Mouse (Mus musculus): ENCODE measurements around the gene Rab37. TPM values are rescaled to one million over a fixed set of nuclear protein-coding genes. Genes with fewer than 3 reads are reported as not detected.

Rab37 gene
- polyA plus RNA-seq, 1 experiment from 2014 or later = 3.1 TPM

GRCm38 (mm10) chr11:115179191-115179590, 88.0 kb downstream of the Rab37 start:
- peaks cover 40% of the 10 kb centered on the region for H3K36me3 ChIP-seq (replicated peaks; ENCODE audit: insufficient read depth, low read length)
- peaks cover 26% of the 10 kb centered on the region for H3K4me1 ChIP-seq (ENCODE audit: insufficient read depth)
- 69% methylated on average over 6 of the region's 6 CpGs for WGBS (ENCODE audit: insufficient replicate concordance)
- H3K4me3 ChIP-seq (ENCODE audit: low read depth, low read length) = no peak overlapping the region
- no peak overlapping the region for H3K4me2 ChIP-seq (ENCODE audit: low read depth, low read length)
- no peak overlapping the region for H3K9ac ChIP-seq (replicated peaks)
- H3K9me3 ChIP-seq (ENCODE audit: low read length) = no peaks in the 10 kb centered on the region
- peak overlapping the region; percentile 34; the same call in 1 of the 2 replicates for H3K27ac ChIP-seq (ENCODE audit: low read depth)
- DNase-seq = no peak
- no peaks in the 10 kb centered on the region for H3K27me3 ChIP-seq (ENCODE audit: insufficient read depth, low read length)
- no peak for ATAC-seq
- TF ChIP-seq EP300 (IDR thresholded peaks at IDR 0.05; ENCODE audit: low read depth) (no peak), CTCF (IDR thresholded peaks at IDR 0.05; ENCODE audit: low read depth) (no peak)

- 81% methylated on average over 6 of the region's 6 CpGs for WGBS (ENCODE audit: insufficient replicate concordance)
- DNase-seq = no peak
- Histone ChIP-seq H3K4me2 (ENCODE audit: low read depth, low read length) (no peak overlapping the region), H3K36me3 (replicated peaks; ENCODE audit: insufficient read depth, low read length) (peaks cover 40% of the 10 kb centered on the region), H3K9me3 (ENCODE audit: low read length) (no peaks in the 10 kb centered on the region), H3K9ac (replicated peaks) (no peak overlapping the region), H3K27ac (ENCODE audit: low read depth) (no peak overlapping the region), H3K27me3 (ENCODE audit: insufficient read depth, low read length) (no peaks in the 10 kb centered on the region), H3K4me1 (ENCODE audit: insufficient read depth) (peaks cover 22% of the 10 kb centered on the region), H3K4me3 (ENCODE audit: low read depth, low read length) (no peak overlapping the region)
- no peak for ATAC-seq
- no peak for TF ChIP-seq EP300 (IDR thresholded peaks at IDR 0.05; ENCODE audit: low read depth)
- TF ChIP-seq CTCF (IDR thresholded peaks at IDR 0.05; ENCODE audit: low read depth) = no peak
Observed at GRCm38 (mm10) chr11:115179881-115180280, 88.7 kb downstream of the Rab37 start.

DNA sequence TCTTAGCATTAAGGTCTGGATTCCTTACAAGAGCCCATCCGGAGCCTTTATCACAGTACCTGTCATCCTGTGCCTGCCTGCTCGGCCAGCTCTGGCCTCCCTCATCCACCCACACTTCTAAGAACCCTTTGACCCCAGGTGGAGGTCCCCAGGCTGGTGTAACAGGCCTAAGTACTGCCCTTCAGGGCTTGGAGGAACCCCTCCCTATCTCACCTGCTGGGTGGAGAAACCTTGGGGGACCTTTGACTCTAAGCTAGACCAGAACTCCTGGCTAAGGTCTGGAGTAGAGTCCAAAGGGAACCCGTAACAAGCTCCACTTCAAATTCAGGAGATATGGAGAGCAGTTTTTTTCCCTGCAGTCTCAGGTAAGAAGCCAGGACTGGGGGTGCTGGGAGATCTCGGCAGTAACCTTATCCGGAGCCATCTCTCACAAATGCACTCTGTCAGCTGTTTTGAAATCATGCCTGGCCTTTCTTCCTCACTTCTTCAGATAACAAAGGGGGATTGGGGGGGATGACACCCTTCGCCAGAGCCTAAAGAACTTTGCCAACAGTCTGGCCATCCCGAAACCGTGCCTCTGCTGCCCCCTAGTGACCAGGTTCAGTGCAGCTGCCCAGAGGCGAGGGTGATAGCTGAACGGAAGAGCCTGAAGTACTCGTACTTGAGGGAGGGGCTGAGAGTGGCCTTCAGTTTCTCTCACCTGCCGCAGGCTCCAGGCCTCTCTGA, 90.8 kb downstream of the Rab37 start:
- Histone ChIP-seq H3K4me1 (ENCODE audit: insufficient read depth) (peaks cover 18% of the 10 kb centered on the region), H3K36me3 (replicated peaks; ENCODE audit: insufficient read depth, low read length) (peaks cover 33% of the 10 kb centered on the region), H3K4me3 (ENCODE audit: low read depth, low read length) (no peak overlapping the region), H3K9ac (replicated peaks) (0 out of 2 replicates have a peak overlapping the region, but pooled peaks have one; percentile 16), H3K27me3 (ENCODE audit: insufficient read depth, low read length) (no peaks in the 10 kb centered on the region), H3K9me3 (ENCODE audit: low read length) (no peaks in the 10 kb centered on the region), H3K4me2 (ENCODE audit: low read depth, low read length) (no peak overlapping the region), H3K27ac (ENCODE audit: low read depth) (no peak overlapping the region)
- ATAC-seq (no peak), DNase-seq (peak; percentile 91)
- TF ChIP-seq CTCF (IDR thresholded peaks at IDR 0.05; ENCODE audit: low read depth) = peak; percentile 97
- no peak for TF ChIP-seq EP300 (IDR thresholded peaks at IDR 0.05; ENCODE audit: low read depth)
- WGBS (ENCODE audit: insufficient replicate concordance) = 20% methylated on average over 12 of the region's 12 CpGs

GRCm38 (mm10) chr11:115184973-115185372, 93.7 kb downstream of the Rab37 start:
- DNase-seq (no peak), ATAC-seq (no peak)
- peaks cover 16% of the 10 kb centered on the region for H3K36me3 ChIP-seq (replicated peaks; ENCODE audit: insufficient read depth, low read length)
- H3K4me3 ChIP-seq (ENCODE audit: low read depth, low read length) = no peak overlapping the region
- no peak overlapping the region for H3K27ac ChIP-seq (ENCODE audit: low read depth)
- WGBS (ENCODE audit: insufficient replicate concordance) = 36% methylated on average over 4 of the region's 4 CpGs
- no peak overlapping the region for H3K9ac ChIP-seq (replicated peaks)
- H3K27me3 ChIP-seq (ENCODE audit: insufficient read depth, low read length) = no peaks in the 10 kb centered on the region
- H3K9me3 ChIP-seq (ENCODE audit: low read length) = no peaks in the 10 kb centered on the region
- no peak overlapping the region for H3K4me2 ChIP-seq (ENCODE audit: low read depth, low read length)
- TF ChIP-seq CTCF (IDR thresholded peaks at IDR 0.05; ENCODE audit: low read depth) = no peak
- TF ChIP-seq EP300 (IDR thresholded peaks at IDR 0.05; ENCODE audit: low read depth) = no peak
- H3K4me1 ChIP-seq (ENCODE audit: insufficient read depth) = peaks cover 19% of the 10 kb centered on the region

- Histone ChIP-seq H3K36me3 (replicated peaks; ENCODE audit: insufficient read depth, low read length) (peaks cover 4% of the 10 kb centered on the region; the same call in 1 of the 2 replicates), H3K27ac (ENCODE audit: low read depth) (peak within 1 kb of the TSS; percentile 88), H3K4me1 (ENCODE audit: insufficient read depth) (peaks cover 21% of the 10 kb centered on the region), H3K9me3 (ENCODE audit: low read length) (no peaks in the 10 kb centered on the region), H3K9ac (replicated peaks) (peak within 1 kb of the TSS; percentile 84), H3K27me3 (ENCODE audit: insufficient read depth, low read length) (no peaks in the 10 kb centered on the region), H3K4me2 (ENCODE audit: low read depth, low read length) (peak within 1 kb of the TSS; percentile 97), H3K4me3 (ENCODE audit: low read depth, low read length) (peak within 1 kb of the TSS; percentile 78)
- peak; percentile 99 for DNase-seq
- under 1% methylated on average over 39 of the region's 39 CpGs for WGBS (ENCODE audit: insufficient replicate concordance)
- peak; percentile 39 for TF ChIP-seq CTCF (IDR thresholded peaks at IDR 0.05; ENCODE audit: low read depth)
- TF ChIP-seq EP300 (IDR thresholded peaks at IDR 0.05; ENCODE audit: low read depth) = no peak
- peak; percentile 89 for ATAC-seq
Observed at GRCm38 (mm10) chr11:115187224-115187639, 96.0 kb downstream of the Rab37 start, which contains the start of gene Tmem104. TSS of gene Tmem104 (plus strand) at chr11:115187487.

DNA sequence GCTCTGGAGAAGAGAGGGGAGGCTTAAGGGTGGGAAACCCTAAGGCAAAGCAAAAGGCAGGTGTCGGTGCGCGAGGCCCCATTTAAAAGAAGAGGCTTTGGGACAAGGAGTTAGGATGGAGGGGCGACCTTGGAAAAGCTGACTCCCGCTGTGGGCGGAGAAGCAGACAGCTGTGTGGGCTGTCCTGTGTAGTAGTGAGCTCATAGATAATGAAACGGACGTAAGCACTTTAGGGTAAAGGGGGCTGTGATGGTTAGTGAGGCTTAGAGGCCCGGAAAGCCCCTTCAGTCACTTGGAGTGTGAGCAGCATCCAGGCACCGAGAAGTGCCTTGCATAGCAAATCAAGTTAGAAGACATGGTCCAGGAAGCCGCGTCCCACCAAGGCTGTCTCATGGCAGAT, 96.5 kb downstream of the Rab37 start, which contains the start of gene Nat9:
Gene Nat9, minus strand, starts transcription at position 167 of the 400 bp plus-strand sequence.
- peak; percentile 16; the same call in 1 of the 2 replicates for ATAC-seq
- WGBS (ENCODE audit: insufficient replicate concordance) = 5% methylated on average over 11 of the region's 12 CpGs
- peaks cover 25% of the 10 kb centered on the region for H3K4me1 ChIP-seq (ENCODE audit: insufficient read depth)

More for the DNA sequence above, 96.5 kb downstream of the Rab37 start, which contains the start of gene Nat9:
- peak within 1 kb of the TSS; percentile 97 for H3K4me2 ChIP-seq (ENCODE audit: low read depth, low read length)
- peak within 1 kb of the TSS; percentile 78 for H3K4me3 ChIP-seq (ENCODE audit: low read depth, low read length)
- H3K36me3 ChIP-seq (replicated peaks; ENCODE audit: insufficient read depth, low read length) = peaks cover 4% of the 10 kb centered on the region; the same call in 1 of the 2 replicates
- no peaks in the 10 kb centered on the region for H3K9me3 ChIP-seq (ENCODE audit: low read length)
- H3K9ac ChIP-seq (replicated peaks) = peak within 1 kb of the TSS; percentile 84
- peak within 1 kb of the TSS; percentile 88 for H3K27ac ChIP-seq (ENCODE audit: low read depth)
- no peaks in the 10 kb centered on the region for H3K27me3 ChIP-seq (ENCODE audit: insufficient read depth, low read length)
- DNase-seq = no peak
- no peak for TF ChIP-seq CTCF (IDR thresholded peaks at IDR 0.05; ENCODE audit: low read depth)
- TF ChIP-seq EP300 (IDR thresholded peaks at IDR 0.05; ENCODE audit: low read depth) = no peak

Data from liver, postnatal 0 days (tissue).